Mouse (Mus musculus): ENCODE measurements around the gene Trim50. TPM values are rescaled to one million over a fixed set of nuclear protein-coding genes. Genes with fewer than 3 reads are reported as not detected.
"Not testable (repeated sequence)": the region's sequence is repeated elsewhere in the genome, so short reads cannot be mapped to it uniquely, and the experiment has no call there.

The Trim50 gene
- polyA plus RNA-seq, 1 experiment from 2014 or later: not detected

GRCm38 (mm10) chr5:135359772-135360171 lies 6.7 kb downstream of the Trim50 start:
- H3K36me3 ChIP-seq (ENCODE audit: control insufficient read depth, insufficient read depth, low read length): no peaks in the 10 kb centered on the region
- H3K9ac ChIP-seq (ENCODE audit: low read length): no peak overlapping the region
- H3K4me2 ChIP-seq (ENCODE audit: low read depth): no peak overlapping the region
- no peak for DNase-seq (ENCODE audit: low spot score)
- H3K9me3 ChIP-seq (ENCODE audit: control insufficient read depth, low read length): no peaks in the 10 kb centered on the region
- ATAC-seq (ENCODE audit: insufficient read depth, low FRiP score, low TSS enrichment): no peak
- H3K27ac ChIP-seq (ENCODE audit: low read depth, low read length): no peak overlapping the region
- no peaks in the 10 kb centered on the region for H3K27me3 ChIP-seq (ENCODE audit: control insufficient read depth, insufficient read depth, low read length)
- WGBS: 86% methylated on average over 2 of the region's 2 CpGs
- H3K4me1 ChIP-seq (ENCODE audit: control insufficient read depth, insufficient read depth, low read length): no peaks in the 10 kb centered on the region
- H3K4me3 ChIP-seq (ENCODE audit: low read depth, low read length): no peak overlapping the region

DNA sequence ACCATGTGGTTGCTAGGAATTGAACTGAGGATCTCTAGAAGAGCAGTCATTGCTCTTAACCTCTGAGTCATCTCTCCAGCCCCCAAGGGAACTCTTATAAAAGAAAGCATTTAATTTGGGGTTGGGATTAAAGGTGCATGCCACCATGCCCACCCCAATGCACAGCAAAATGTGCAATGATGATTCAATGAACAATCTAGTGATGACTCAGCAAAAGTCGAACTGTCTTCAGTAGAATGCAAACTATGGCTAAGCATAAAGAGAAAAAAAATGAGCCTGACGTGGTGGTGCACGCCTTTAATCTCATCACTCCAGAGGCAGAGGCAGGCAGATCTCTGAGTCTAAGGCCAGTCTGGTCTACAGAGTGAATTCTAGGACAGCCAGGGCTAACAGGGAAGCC lies 9.5 kb downstream of the Trim50 start:
- Histone ChIP-seq H3K4me2 (ENCODE audit: low read depth) (no peak overlapping the region), H3K4me1 (ENCODE audit: control insufficient read depth, insufficient read depth, low read length) (no peaks in the 10 kb centered on the region), H3K27me3 (ENCODE audit: control insufficient read depth, insufficient read depth, low read length) (no peaks in the 10 kb centered on the region), H3K9me3 (ENCODE audit: control insufficient read depth, low read length) (no peaks in the 10 kb centered on the region), H3K27ac (ENCODE audit: low read depth, low read length) (no peak overlapping the region), H3K9ac (ENCODE audit: low read length) (no peak overlapping the region), H3K4me3 (ENCODE audit: low read depth, low read length) (no peak overlapping the region), H3K36me3 (ENCODE audit: control insufficient read depth, insufficient read depth, low read length) (no peaks in the 10 kb centered on the region)
- no peak for ATAC-seq (ENCODE audit: insufficient read depth, low FRiP score, low TSS enrichment)
- DNase-seq (ENCODE audit: low spot score): no peak
- WGBS: 94% methylated on average over 3 of the region's 3 CpGs

GRCm38 (mm10) chr5:135363540-135363939 lies 10.4 kb downstream of the Trim50 start:
- Histone ChIP-seq H3K9me3 (ENCODE audit: control insufficient read depth, low read length) (no peaks in the 10 kb centered on the region), H3K36me3 (ENCODE audit: control insufficient read depth, insufficient read depth, low read length) (no peaks in the 10 kb centered on the region), H3K4me1 (ENCODE audit: control insufficient read depth, insufficient read depth, low read length) (no peaks in the 10 kb centered on the region), H3K4me2 (ENCODE audit: low read depth) (no peak overlapping the region), H3K27ac (ENCODE audit: low read depth, low read length) (no peak overlapping the region), H3K27me3 (ENCODE audit: control insufficient read depth, insufficient read depth, low read length) (no peaks in the 10 kb centered on the region), H3K9ac (ENCODE audit: low read length) (no peak overlapping the region), H3K4me3 (ENCODE audit: low read depth, low read length) (no peak overlapping the region)
- DNase-seq (ENCODE audit: low spot score): peak; percentile 66
- 32% methylated on average over 12 of the region's 12 CpGs for WGBS
- no peak for ATAC-seq (ENCODE audit: insufficient read depth, low FRiP score, low TSS enrichment)

GRCm38 (mm10) chr5:135367841-135368240 lies 14.7 kb downstream of the Trim50 start:
- Histone ChIP-seq H3K27me3 (ENCODE audit: control insufficient read depth, insufficient read depth, low read length) (no peaks in the 10 kb centered on the region), H3K4me3 (ENCODE audit: low read depth, low read length) (no peak overlapping the region), H3K4me2 (ENCODE audit: low read depth) (no peak overlapping the region), H3K27ac (ENCODE audit: low read depth, low read length) (no peak overlapping the region), H3K9me3 (ENCODE audit: control insufficient read depth, low read length) (no peaks in the 10 kb centered on the region), H3K36me3 (ENCODE audit: control insufficient read depth, insufficient read depth, low read length) (no peaks in the 10 kb centered on the region; the same call in 1 of the 2 replicates), H3K9ac (ENCODE audit: low read length) (no peak overlapping the region), H3K4me1 (ENCODE audit: control insufficient read depth, insufficient read depth, low read length) (peaks cover 6% of the 10 kb centered on the region; the same call in 1 of the 2 replicates)
- 53% methylated on average over 6 of the region's 6 CpGs for WGBS
- no peak for ATAC-seq (ENCODE audit: insufficient read depth, low FRiP score, low TSS enrichment)
- DNase-seq (ENCODE audit: low spot score): no peak

DNA sequence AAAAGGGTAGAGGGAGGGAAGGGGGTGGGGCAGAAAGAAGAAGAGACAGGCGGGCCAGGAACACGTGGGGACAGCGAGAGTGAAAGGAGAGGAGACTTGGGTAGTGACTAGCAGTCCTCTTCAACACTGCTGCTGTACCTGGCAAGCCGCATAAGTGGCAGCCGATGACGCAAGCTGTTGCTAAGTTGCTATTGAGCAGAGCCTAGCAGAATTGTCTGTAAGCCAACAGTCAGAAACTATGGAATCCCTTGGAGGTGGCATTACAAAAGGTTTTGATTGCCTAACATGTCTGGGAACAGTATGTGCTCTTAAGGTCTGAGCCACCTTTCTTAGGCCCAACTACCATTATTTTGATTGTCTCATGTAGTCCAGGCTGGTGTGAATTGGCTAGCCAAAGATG lies 15.2 kb downstream of the Trim50 start:
- H3K4me3 ChIP-seq (ENCODE audit: low read depth, low read length): no peak overlapping the region
- H3K36me3 ChIP-seq (ENCODE audit: control insufficient read depth, insufficient read depth, low read length): peaks cover under 1% of the 10 kb centered on the region
- no peak for DNase-seq (ENCODE audit: low spot score)
- no peaks in the 10 kb centered on the region for H3K9me3 ChIP-seq (ENCODE audit: control insufficient read depth, low read length)
- WGBS: 83% methylated on average over 6 of the region's 6 CpGs
- peaks cover 6% of the 10 kb centered on the region; the same call in 1 of the 2 replicates for H3K4me1 ChIP-seq (ENCODE audit: control insufficient read depth, insufficient read depth, low read length)
- no peak overlapping the region for H3K9ac ChIP-seq (ENCODE audit: low read length)
- no peak overlapping the region for H3K27ac ChIP-seq (ENCODE audit: low read depth, low read length)
- no peak overlapping the region for H3K4me2 ChIP-seq (ENCODE audit: low read depth)
- ATAC-seq (ENCODE audit: insufficient read depth, low FRiP score, low TSS enrichment): no peak
- H3K27me3 ChIP-seq (ENCODE audit: control insufficient read depth, insufficient read depth, low read length): no peaks in the 10 kb centered on the region

GRCm38 (mm10) chr5:135369196-135369595 lies 16.1 kb downstream of the Trim50 start:
- not testable (repeated sequence) for DNase-seq (ENCODE audit: low spot score); ATAC-seq (ENCODE audit: insufficient read depth, low FRiP score, low TSS enrichment); H3K27me3 ChIP-seq (ENCODE audit: control insufficient read depth, insufficient read depth, low read length); H3K4me1 ChIP-seq (ENCODE audit: control insufficient read depth, insufficient read depth, low read length); H3K9me3 ChIP-seq (ENCODE audit: control insufficient read depth, low read length); H3K36me3 ChIP-seq (ENCODE audit: control insufficient read depth, insufficient read depth, low read length)
- H3K4me3 ChIP-seq (ENCODE audit: low read depth, low read length): peak overlapping the region; percentile 85
- WGBS: 60% methylated on average over 9 of the region's 9 CpGs
- peak overlapping the region; percentile 63; the same call in 1 of the 2 replicates for H3K27ac ChIP-seq (ENCODE audit: low read depth, low read length)
- H3K4me2 ChIP-seq (ENCODE audit: low read depth): peak overlapping the region; percentile 89
- peak overlapping the region; percentile 77 for H3K9ac ChIP-seq (ENCODE audit: low read length)

GRCm38 (mm10) chr5:135369787-135370654 lies 16.9 kb downstream of the Trim50 start, which contains the start of gene Nsun5:
Gene Nsun5 (plus strand): TSS chr5:135369953.
- DNase-seq (ENCODE audit: low spot score): peak; percentile 98
- peak; percentile 67; the same call in 1 of the 2 replicates for ATAC-seq (ENCODE audit: insufficient read depth, low FRiP score, low TSS enrichment)
- Histone ChIP-seq H3K27me3 (ENCODE audit: control insufficient read depth, insufficient read depth, low read length) (no peaks in the 10 kb centered on the region), H3K4me2 (ENCODE audit: low read depth) (peak within 1 kb of the TSS; percentile 89), H3K36me3 (ENCODE audit: control insufficient read depth, insufficient read depth, low read length) (peaks cover 7% of the 10 kb centered on the region), H3K9me3 (ENCODE audit: control insufficient read depth, low read length) (no peaks in the 10 kb centered on the region), H3K27ac (ENCODE audit: low read depth, low read length) (peak within 1 kb of the TSS; percentile 63; the same call in 1 of the 2 replicates), H3K9ac (ENCODE audit: low read length) (peak within 1 kb of the TSS; percentile 77), H3K4me1 (ENCODE audit: control insufficient read depth, insufficient read depth, low read length) (peaks cover 6% of the 10 kb centered on the region; the same call in 1 of the 2 replicates), H3K4me3 (ENCODE audit: low read depth, low read length) (peak within 1 kb of the TSS; percentile 85)
- under 1% methylated on average over 62 of the region's 64 CpGs for WGBS

GRCm38 (mm10) chr5:135371195-135371594 lies 18.1 kb downstream of the Trim50 start:
- H3K27me3 ChIP-seq (ENCODE audit: control insufficient read depth, insufficient read depth, low read length): no peaks in the 10 kb centered on the region
- H3K36me3 ChIP-seq (ENCODE audit: control insufficient read depth, insufficient read depth, low read length): peaks cover 15% of the 10 kb centered on the region
- ATAC-seq (ENCODE audit: insufficient read depth, low FRiP score, low TSS enrichment) (no peak), DNase-seq (ENCODE audit: low spot score) (no peak)
- WGBS: 97% methylated on average over 13 of the region's 13 CpGs
- no peak overlapping the region for H3K4me3 ChIP-seq (ENCODE audit: low read depth, low read length)
- H3K4me1 ChIP-seq (ENCODE audit: control insufficient read depth, insufficient read depth, low read length): peaks cover 6% of the 10 kb centered on the region; the same call in 1 of the 2 replicates
- no peak overlapping the region for H3K27ac ChIP-seq (ENCODE audit: low read depth, low read length)
- H3K4me2 ChIP-seq (ENCODE audit: low read depth): no peak overlapping the region
- no peaks in the 10 kb centered on the region for H3K9me3 ChIP-seq (ENCODE audit: control insufficient read depth, low read length)
- no peak overlapping the region for H3K9ac ChIP-seq (ENCODE audit: low read length)

- peaks cover 6% of the 10 kb centered on the region; the same call in 1 of the 2 replicates for H3K4me1 ChIP-seq (ENCODE audit: control insufficient read depth, insufficient read depth, low read length)
- 95% methylated on average over 5 of the region's 5 CpGs for WGBS
- H3K4me3 ChIP-seq (ENCODE audit: low read depth, low read length): no peak overlapping the region
- H3K27ac ChIP-seq (ENCODE audit: low read depth, low read length): no peak overlapping the region
- H3K27me3 ChIP-seq (ENCODE audit: control insufficient read depth, insufficient read depth, low read length): no peaks in the 10 kb centered on the region
- H3K9me3 ChIP-seq (ENCODE audit: control insufficient read depth, low read length): no peaks in the 10 kb centered on the region
- no peak for DNase-seq (ENCODE audit: low spot score)
- no peak for ATAC-seq (ENCODE audit: insufficient read depth, low FRiP score, low TSS enrichment)
- H3K36me3 ChIP-seq (ENCODE audit: control insufficient read depth, insufficient read depth, low read length): peaks cover 19% of the 10 kb centered on the region
- no peak overlapping the region for H3K4me2 ChIP-seq (ENCODE audit: low read depth)
- H3K9ac ChIP-seq (ENCODE audit: low read length): no peak overlapping the region
Observed at GRCm38 (mm10) chr5:135373601-135374000, 20.5 kb downstream of the Trim50 start.

All from neural tube, embryonic 11.5 days (tissue).